Mouse (Mus musculus): Measurements from ENCODE around the gene Gm5751. TPM values are rescaled to one million over a fixed set of nuclear protein-coding genes. Genes with fewer than 3 reads are reported as not detected.

The Gm5751 gene
- polyA plus RNA-seq (2014; fragmentation: Illumina TruSeq; extraction: RNeasy Lipid Tissue Mini Kit (QIAGEN cat#74804); ENCODE audit: low read depth, low replicate concordance), result not detected

DNA sequence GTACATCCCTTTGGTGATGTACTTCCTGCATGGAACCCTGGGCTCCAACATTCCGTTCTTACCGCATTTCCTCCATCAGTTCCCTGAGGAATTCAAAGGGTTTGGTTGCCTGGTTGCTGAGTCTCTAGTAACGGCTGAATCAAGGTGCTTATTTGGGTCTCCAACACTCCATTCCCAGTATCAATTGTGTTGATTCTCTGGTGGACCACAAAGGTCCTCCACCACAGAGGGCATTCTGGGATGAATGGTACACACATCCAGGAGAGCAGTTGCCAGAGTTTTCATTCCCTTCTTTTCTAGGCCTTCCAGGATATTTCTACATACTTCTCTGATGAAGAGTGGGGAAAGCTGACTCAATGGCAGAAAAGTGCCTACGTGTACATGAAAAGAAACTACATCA lies at the start of gene Gm5751:
Gene Gm5751, plus strand, starts transcription at position 301 of the 400 bp plus-strand sequence.

DNA sequence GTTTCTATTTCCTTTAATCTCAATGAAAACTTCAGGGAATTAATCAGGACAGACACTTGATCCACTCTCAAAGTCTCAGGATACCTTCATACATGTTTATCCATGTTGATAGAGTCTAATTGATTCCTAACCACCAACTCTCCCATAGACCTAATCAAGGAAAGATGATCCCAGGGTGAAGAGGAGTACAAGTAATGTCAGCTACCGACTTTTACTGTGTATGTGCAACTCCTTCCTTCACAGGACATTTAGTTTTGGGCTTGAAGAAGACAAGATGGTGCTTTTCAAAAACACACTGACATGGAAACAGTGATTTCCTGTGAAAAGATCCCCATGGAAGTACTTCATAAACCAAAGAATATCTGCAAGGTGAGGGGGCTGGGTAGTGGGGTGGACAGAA lies 30.4 kb upstream of the Gm5751 start, which contains the start of gene Gm6592:
Gene Gm6592, plus strand, starts transcription at position 301 of the 400 bp plus-strand sequence.

DNA sequence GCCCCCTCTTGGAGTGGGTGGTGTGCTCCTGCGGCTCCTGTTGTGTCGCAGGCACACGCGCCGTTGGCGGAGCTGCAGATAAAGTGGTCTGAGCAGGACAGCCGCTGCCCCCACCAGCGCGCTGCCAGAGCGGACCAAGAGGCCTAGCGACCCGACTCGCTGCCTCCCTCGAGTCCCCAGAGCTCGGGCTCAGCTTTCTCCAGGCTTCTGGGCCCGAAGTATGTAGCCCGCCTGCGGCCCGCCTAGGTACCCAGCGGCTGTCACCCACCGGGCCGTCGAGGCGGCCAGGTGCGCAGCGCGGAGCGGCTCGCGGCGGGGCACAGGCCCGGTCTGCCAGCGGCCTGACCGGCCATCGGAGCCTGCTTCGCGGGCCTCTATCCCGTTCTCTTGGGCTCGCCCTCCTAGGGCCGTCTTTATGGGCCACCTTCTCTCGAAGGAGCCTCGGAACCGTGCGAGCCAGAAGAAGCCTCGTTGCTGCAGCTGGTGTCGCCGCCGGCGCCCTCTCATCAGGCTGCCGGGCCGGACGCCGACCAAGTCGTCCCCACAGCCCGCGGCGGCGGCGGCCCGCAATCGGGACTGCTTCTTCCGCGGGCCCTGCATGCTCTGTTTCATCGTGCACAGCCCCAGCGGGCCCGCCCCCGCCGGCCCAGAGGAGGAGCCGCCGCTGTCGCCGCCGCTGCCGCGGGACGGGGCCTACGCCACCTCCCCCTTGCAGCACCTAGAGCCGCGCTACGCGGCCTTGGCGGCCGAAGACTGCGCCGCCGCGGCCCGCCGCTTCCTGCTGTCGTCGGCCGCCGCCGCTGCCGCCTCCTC lies 18.5 kb downstream of the Gm5751 start, which contains the start of gene B630019K06Rik:
Gene B630019K06Rik, plus strand, starts transcription at position 40 of the 813 bp plus-strand sequence.

Other genes with a start within 250 kb of the Gm5751 start
- not detected for gene Ssxb8, start 183.4 kb upstream of the Gm5751 start, polyA plus RNA-seq (2014; fragmentation: Illumina TruSeq; extraction: RNeasy Lipid Tissue Mini Kit (QIAGEN cat#74804); ENCODE audit: low read depth, low replicate concordance)
- not detected for gene Ssx9, start 125.8 kb upstream of the Gm5751 start, polyA plus RNA-seq (2014; fragmentation: Illumina TruSeq; extraction: RNeasy Lipid Tissue Mini Kit (QIAGEN cat#74804); ENCODE audit: low read depth, low replicate concordance)
- gene Ssxb5, start 70.6 kb upstream of the Gm5751 start, polyA plus RNA-seq (2014; fragmentation: Illumina TruSeq; extraction: RNeasy Lipid Tissue Mini Kit (QIAGEN cat#74804); ENCODE audit: low read depth, low replicate concordance), result not detected
- not detected for gene Gm6592, start 30.3 kb upstream of the Gm5751 start, polyA plus RNA-seq (2014; fragmentation: Illumina TruSeq; extraction: RNeasy Lipid Tissue Mini Kit (QIAGEN cat#74804); ENCODE audit: low read depth, low replicate concordance)
- gene B630019K06Rik, start 18.1 kb downstream of the Gm5751 start, polyA plus RNA-seq (2014; fragmentation: Illumina TruSeq; extraction: RNeasy Lipid Tissue Mini Kit (QIAGEN cat#74804); ENCODE audit: low read depth, low replicate concordance), result 24.3 TPM
- gene Fthl17b, start 88.7 kb downstream of the Gm5751 start, polyA plus RNA-seq (2014; fragmentation: Illumina TruSeq; extraction: RNeasy Lipid Tissue Mini Kit (QIAGEN cat#74804); ENCODE audit: low read depth, low replicate concordance), result not detected
- gene Fthl17c, start 102.3 kb downstream of the Gm5751 start, polyA plus RNA-seq (2014; fragmentation: Illumina TruSeq; extraction: RNeasy Lipid Tissue Mini Kit (QIAGEN cat#74804); ENCODE audit: low read depth, low replicate concordance), result not detected
- not detected for gene Fthl17d, start 112.5 kb downstream of the Gm5751 start, polyA plus RNA-seq (2014; fragmentation: Illumina TruSeq; extraction: RNeasy Lipid Tissue Mini Kit (QIAGEN cat#74804); ENCODE audit: low read depth, low replicate concordance)
- not detected for gene Fthl17e, start 159.2 kb downstream of the Gm5751 start, polyA plus RNA-seq (2014; fragmentation: Illumina TruSeq; extraction: RNeasy Lipid Tissue Mini Kit (QIAGEN cat#74804); ENCODE audit: low read depth, low replicate concordance)
- not detected for gene Fthl17f, start 188.8 kb downstream of the Gm5751 start, polyA plus RNA-seq (2014; fragmentation: Illumina TruSeq; extraction: RNeasy Lipid Tissue Mini Kit (QIAGEN cat#74804); ENCODE audit: low read depth, low replicate concordance)
- not detected for gene 4930402K13Rik, start 230.3 kb downstream of the Gm5751 start, polyA plus RNA-seq (2014; fragmentation: Illumina TruSeq; extraction: RNeasy Lipid Tissue Mini Kit (QIAGEN cat#74804); ENCODE audit: low read depth, low replicate concordance)